Mouse (Mus musculus) CD4-positive, CD25-positive, alpha-beta regulatory T cell, adult 2 months (primary cell): ENCODE results near the gene Tmem125.
"Not testable (repeated sequence)": the region's sequence is repeated elsewhere in the genome, so short reads cannot be mapped to it uniquely, and the experiment has no call there.

Experiments
- DNase-seq: peaks from one replicate; pipeline ENCODE4 v3.0.0-alpha.2; 2012; ENCODE audit warnings: low read depth, low spot score

Tmem125 gene

DNA sequence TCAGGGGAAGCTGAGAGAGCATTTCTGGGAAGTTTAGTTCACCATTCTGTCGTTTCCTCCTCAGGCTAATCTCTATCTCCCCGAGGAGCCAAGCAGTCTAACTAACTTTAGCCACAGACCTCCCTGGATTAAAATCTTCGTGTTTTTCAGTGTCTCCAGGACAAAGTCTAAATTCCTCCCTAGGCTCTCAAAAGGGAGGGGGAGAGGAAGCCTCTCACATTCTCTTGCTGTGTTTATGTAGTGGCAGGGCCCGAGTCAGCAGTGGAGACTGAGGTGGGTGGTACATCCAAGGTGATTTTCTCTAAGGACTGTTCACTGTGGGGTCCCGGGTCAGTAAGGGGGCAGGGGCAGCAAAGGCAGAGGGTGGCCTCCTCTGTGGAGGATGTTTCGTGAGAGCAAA is 6.0 kb downstream of the Tmem125 start:
- DNase-seq = no peak

DNA sequence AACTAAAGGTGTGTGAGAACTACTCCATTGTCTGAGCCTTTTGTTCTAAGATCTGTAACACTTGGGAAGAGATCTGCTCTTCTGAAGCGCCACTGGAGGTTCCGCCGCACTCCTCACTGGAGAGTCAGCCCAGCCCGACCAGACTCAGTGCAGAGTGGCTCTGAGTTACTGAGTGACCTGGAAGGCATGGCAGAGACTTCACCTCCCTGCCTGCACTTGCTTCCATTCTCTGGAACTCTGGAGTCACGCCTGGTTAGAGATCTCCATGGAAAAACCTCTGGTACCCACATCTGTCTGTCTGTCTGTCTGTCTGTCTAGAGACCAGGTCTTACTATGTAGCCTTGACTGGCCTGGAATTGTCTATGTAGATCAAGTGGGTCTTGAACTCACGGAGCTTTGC is 8.2 kb downstream of the Tmem125 start:
- DNase-seq = no peak

DNA sequence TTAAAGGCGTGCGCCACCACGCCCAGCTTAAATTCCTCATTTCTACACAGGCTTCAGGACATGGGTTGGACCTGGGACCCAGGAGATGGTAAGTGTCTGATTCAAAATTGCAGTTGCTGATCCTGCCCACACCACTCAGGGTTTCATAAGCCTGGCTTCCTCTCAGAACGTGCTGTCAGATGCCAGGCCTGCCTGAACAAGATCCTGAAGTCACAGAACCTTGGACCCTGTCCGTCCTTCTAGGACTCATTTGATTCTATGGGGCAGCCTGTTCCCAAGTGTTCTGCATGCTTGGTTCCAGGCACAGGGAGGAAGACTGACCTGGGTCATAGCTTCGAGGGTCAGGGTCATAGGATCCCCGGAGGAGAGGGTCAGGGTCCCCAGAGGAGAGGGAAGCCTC is 10.2 kb downstream of the Tmem125 start:
- no peak for DNase-seq

DNA sequence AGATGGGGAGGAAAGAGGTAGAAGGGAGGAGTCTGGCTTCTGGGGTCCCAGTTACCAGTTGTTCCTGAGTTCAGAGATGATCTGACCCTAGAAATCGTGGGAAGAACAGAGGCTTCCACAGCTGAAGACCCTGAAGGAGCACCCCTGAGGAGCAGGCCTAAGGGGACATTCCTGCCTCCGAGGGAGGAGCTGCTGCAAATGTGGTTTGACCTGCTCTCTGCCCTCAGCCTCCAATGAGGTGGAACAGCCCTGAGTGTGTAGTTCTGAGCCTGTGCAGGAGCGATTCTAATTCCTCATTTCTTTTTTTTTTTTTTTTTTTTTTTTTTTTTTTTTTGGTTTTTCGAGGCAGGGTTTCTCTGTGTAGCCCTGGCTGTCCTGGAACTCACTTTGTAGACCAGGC is 10.7 kb downstream of the Tmem125 start:
- DNase-seq = no peak

DNA sequence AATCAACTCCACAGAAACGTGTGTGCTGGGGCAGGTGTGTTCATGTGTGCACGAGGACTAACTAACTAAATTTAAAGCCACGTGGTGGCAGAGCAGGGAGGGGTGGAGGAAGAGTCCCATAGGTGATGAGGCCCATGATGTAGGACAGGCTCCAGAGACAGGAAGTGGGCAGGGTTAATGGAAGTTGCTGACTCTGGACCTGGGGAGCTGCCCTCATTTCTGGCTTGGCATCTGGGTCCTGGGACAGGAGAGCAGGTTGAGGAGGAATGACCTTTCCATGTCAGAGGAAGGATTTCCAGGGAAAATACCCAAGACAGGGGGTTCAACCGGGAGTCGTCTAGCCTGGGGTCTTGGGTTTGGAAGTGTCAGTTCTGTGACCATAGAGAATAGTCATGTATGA is 11.2 kb downstream of the Tmem125 start:
- DNase-seq = no peak

DNA sequence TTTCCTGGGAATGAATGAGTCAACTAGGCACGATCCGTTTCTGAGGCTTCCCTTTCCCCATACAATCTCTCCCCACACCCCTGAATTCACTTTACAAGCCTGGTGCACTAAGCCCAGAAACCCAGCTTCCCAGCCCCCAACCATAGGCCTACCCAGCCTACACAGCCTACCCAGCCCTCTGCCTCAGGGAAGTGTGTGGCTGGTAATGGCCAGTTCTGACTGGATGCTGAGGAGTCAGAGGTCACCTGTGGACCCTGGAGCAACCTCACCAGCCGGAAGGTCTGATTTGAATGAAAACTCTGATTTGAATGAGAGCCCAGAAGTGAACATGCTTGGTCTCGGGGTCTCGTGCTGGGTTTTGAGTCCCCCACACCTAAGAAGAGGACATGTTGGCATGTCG is 16.1 kb downstream of the Tmem125 start:
- DNase-seq = no peak

DNA sequence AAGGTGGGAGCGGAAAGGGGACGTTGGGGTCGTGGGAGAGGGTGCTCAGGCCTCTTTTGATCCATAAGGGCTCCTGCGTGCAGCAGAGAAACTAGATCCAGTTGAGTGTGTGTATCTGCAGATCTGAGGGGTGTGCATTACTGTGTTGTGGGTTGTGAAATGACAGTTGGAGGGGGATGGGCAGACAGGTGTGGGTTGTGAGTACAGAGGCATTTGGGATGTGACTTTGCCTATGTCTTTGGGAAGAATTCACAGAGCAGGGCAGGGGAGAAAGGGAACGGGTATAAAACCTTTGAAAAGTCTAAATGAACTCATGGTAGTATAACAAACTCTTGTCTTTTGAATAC is 16.5 kb downstream of the Tmem125 start:
- no peak for DNase-seq

DNA sequence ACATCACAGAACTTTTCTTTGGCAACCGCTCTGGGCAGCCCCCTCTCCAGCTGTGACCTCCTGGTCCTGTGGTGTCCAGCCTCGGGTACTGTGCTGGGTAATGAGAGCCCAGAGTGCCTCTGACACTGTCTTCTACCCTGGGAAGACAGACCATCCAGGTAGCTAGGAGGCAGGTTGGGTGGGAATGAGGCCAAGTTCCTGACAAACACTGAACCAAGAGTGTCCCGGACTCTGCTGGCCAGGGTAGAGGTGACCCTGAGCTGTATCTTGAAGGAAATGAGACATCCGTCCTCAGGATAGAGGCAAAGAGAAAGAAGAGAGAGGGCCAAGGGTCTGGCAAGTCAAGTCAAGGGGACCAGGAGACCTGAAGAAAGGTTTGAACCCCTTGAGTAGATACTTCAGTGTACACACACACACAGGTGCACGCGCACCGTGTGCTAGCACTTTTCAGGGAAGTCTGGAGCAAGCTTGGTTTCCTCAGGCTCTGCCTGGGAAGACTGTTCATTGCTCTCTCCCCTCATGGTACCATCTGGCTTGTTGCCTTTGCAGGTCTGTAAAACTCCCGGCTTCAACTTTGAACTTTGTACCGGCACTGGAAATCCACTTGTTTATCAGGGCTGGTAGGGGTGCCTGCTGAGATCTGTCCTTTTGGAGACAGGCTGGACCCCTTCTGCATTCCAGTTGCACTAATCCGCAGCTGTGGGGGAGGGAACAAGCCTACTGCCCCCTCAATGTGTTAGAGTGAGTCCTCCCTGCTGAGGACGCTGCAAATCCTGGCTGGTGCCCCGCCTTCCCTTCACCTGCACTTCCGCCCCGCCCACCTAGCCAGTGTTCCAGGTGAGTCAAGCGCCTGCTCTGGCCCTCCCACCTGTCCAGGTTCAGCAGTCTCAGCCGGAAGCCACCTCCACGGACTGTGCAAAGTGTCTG is 17.2 kb downstream of the Tmem125 start, which contains the start of gene 2610528J11Rik:
TSS of gene 2610528J11Rik (plus strand) at position 592 of the 927 bp plus-strand sequence.
- DNase-seq = no peak

DNA sequence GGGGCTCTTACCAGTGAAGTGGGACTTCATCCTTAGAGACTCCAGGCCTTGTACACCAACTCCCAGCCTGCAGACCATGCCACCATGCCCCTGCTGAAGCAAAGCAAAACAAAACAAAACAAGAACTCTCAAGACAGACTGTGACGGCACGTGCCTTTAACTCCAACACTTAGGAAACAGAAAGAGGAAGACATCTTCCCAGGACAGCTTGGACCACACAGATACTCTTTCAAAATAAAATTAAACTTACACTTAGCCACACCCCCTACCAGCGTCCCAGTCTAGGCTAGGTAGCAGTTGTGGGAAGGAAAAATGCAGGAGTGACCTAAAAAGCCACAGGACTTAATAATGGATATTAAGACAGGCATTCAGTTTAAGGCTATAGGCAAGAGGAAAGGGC is 18.1 kb downstream of the Tmem125 start:
- no peak for DNase-seq

DNA sequence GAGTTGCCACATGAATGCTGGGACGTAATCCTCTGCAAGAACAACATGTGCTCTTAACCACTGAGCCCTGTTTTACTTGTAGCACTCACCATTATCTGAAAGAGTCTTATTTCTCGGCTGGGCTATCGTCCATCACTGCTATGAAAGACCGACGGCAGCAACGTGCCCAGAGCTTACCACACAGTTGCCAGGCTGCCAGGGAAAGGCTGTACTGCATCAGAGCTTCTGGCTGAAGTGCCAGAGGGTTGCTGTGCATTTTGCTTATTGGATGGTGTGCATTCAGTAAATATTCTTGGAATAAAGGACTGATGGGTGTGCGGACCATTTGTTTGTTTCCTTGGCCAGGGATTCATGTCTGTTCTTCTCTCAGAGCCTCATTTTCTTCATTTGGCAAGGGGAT is 19.9 kb downstream of the Tmem125 start:
- no peak for DNase-seq

DNA sequence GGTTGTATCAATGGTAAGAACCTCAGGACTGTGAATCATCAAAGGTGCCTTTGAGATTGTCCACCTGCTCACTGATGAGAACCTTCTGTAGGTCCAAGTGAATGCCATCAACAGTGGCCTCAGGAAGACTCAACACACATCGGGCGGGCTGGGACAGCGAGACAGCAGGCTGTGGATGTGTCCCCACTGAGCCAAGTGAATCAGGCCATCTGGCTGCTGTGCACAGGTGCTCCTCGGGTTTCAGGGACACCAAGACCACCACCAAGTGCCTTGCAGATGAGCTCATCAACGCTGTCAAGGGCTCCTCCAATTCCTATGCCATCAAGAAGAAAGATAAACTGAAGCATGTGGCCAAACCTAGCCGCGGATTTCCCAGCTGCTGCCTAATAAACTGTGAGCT is 21.6 kb downstream of the Tmem125 start:
- DNase-seq = no peak

DNA sequence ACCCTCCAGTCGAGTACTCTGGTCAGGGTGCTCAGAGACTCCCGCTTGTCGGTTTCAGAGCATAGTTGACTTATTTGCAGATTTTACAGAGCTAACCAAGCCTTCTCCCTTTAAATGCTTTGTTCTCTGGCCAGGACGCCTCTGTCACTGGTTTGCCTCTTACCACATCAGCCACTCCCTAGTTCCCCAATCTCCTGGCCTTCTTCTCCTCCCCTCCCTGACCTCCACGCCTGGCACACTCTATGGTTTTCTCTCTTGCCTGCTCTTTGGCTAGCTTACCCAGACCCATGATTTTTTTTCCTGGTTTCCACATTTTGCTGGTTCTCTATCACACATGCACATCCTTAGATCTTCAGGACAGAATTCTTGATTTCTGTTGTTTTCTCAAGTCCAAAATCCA is 25.6 kb downstream of the Tmem125 start:
- no peak for DNase-seq

DNA sequence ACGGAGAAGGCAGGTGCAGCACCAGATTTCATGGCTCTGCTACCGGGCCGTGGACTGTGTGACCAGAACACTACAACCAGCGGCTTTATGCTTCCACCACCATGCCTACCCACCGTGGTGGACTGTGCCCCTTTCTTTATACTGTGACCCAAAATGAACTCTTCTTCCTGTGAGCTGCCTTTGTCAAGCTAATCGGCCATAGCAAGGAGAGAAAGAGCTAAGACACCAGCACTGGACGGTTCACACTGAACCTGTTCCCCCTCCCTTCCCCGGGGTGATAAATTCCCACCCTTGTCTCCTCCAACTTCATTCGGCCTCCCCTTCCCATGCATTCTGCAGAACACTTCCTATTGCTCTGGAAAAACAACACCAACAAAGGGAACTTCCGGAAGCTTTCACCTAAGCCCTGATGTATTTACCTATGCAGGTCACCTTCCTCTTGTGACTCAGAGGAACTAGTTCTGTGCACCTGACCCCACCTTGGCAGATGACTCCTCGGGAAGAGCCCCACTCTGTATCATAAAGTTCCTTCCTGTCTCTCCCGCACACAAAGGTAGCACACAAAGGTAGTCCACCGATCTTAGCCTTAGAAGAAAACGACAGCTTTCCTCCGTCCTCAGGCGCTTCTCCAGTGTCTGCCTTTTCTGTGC is 26.2 kb downstream of the Tmem125 start:
- DNase-seq = no peak

DNA sequence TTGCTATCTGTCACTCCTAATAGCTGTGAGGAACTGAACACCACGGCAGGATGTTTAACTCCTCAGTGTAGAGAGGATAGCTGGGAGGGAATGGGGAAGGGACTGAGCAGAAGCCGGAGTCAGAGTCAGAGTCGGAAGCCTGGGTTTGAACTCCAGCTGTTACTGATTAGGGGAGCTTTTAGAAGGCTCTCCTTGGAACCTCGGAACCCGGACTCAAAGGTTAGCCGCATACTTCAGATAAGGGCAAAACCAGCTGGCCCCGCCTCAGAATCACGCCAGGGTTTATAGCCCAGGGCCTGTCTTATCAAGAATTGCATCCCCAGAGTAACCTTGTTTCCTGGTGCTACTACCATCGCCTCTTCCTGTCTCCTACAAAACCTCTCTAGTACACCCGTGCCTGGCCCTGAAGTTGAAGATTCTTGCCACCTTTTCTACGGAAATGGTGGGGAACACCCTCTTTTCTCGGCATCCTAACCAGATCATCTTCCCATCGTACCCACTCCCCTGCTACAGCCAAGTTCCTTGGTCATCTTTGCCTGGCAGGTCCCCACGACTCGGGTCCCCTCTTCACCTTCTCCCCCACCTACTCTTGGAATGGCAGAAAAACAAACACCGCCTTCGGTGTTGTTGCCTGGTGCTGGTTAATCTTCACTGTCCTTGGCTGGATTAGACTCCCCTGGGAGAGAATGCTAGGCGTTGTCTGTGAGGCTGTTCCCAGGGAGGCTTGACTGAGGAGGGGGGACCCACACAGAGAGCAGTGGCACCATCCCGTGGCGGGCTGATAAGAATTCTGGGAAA is 26.9 kb downstream of the Tmem125 start:
- no peak for DNase-seq

DNA sequence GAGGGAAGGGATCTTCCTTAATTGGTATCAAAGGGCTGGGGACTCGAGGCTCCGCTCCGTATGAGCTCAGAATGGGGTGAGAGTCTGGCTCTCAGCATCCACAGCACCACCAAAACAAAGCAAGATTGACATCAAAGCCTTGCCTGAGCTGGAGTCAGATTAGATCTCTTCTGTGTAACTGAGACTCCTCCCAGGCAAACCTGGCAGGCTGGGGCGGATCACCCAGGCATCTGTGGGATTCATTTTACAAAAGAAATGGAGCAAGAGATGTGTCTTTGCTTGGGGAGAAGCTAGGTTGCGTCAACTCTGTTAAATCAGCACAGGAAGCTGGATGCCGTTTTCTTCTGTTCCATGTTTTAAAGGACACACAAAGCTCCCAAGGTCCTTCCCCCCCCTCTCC is 34.8 kb downstream of the Tmem125 start:
- no peak for DNase-seq

DNA sequence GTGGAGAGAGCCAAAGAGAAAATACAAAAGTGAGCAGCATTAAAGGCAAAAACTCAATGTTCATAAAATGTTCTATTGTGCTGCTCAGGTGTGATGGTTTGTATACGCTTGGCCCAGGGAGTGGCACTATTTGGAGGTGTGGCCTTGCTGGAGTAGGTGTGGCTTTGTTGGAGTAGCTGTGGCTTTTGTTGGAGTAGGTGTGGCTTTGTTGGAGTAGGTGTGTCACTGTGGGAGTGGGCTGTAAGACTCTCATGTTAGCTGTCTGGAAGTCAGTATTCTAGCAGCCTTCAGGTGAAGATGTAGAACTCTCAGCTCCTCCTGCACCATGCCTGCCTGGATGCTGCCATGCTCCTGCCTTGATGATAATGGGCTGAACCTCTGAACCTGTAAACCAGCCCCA is 36.7 kb downstream of the Tmem125 start:
- DNase-seq = not testable (repeated sequence)

DNA sequence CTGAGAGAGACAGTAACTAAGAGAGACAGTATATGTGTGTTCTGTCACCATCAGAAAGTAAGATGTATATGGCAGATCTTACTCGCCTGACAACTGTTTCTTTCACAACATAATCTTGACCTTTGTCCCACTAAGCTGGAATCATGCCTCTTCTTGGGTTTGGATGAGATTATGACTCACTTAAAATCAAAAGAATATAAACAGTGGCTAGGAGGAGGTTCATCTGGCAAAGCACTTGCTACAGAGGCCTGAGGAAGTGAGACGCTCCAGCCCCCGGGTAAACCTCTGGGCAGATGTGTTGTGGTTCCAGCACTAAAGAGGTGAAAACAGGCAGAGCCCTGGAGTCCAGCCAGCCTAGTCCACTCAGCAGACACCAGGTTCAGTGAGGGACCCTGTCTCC is 38.3 kb downstream of the Tmem125 start:
- no peak for DNase-seq

DNA sequence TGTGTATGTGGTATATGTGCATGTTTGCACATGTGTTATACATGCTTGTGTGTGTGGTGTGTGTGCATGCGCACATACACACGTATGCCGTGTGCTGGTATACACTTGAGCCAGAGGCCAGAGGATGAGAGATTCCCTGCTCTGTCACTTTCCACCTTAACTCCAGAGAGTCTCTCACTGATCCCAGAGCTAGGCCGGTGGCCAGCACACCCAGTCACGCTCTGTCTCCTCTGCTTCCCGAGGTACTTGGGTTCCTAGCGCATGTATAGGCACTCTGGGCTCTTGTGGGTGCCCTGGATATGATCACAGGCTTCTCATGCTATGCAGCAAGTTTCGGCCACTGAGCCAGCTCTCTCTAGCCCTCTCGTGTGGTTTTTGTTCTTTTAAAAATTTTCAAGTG is 43.1 kb downstream of the Tmem125 start:
- DNase-seq = no peak

DNA sequence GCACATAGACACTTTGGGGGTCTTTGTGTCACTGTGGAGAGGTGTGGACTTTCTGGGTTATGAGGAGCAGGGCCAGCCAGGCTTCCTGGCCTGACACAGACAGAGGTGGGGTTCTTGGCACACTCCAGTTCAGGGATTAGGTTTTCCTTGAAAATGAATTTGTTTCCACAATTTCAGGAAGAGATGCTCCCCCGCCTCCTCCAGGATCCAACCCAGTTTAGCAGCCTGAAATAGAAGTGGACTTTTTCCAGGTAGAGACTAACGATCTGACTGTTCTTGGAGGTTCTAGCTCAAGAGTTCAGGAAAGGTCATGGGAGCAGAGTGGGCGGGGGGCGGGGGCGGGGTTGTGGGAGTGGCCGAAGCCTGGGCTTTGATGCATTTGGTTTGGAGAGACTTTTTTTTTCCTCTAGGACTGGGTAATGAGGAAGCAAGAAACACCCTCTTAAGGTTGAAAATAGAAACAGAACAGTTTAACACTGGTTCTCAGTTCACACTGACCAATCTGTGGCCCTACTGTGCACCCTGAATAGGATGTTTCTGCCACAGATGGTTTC is 43.6 kb downstream of the Tmem125 start:
- DNase-seq = no peak
